Mouse (Mus musculus) spleen, adult 2 months (tissue): Measurements from ENCODE around the gene Sipa1l1. TPM values are rescaled to one million over a fixed set of nuclear protein-coding genes. Genes with fewer than 3 reads are reported as not detected.

Experiments used
- DNase-seq, 2 experiments: peaks; one replicate each; pipeline versions ENCODE4 v3.0.0 to v3.0.0-alpha.2; 2012 to 2021; ENCODE audit warnings: low spot score in 2 of 2, low read depth in 1 of 2
- H3K27ac ChIP-seq: fragments of 200-500 bp; 2 replicates; pipeline ENCODE4 v1.5.1; 2012; ENCODE audit warnings: low read length, inconsistent platforms; ENCODE audit not compliant: insufficient read depth
- H3K27me3 ChIP-seq: fragments of 200-500 bp; 2 replicates; pipeline ENCODE4 v1.6.1; 2012; ENCODE audit warnings: mild to moderate bottlenecking, moderate library complexity, low read length, inconsistent platforms; ENCODE audit not compliant: control insufficient read depth, insufficient read depth
- H3K36me3 ChIP-seq: fragments of 200-500 bp; 2 replicates; pipeline ENCODE4 v1.6.1; 2012; ENCODE audit warnings: mild to moderate bottlenecking, low read length, inconsistent platforms; ENCODE audit not compliant: control insufficient read depth, insufficient read depth
- H3K4me1 ChIP-seq: fragments of 200-500 bp; 2 replicates; pipeline ENCODE4 v1.6.1; 2011; ENCODE audit warnings: inconsistent platforms; ENCODE audit not compliant: control insufficient read depth, insufficient read depth, insufficient read length
- H3K4me3 ChIP-seq: fragments of 200-500 bp; 2 replicates; pipeline ENCODE4 v1.5.1; 2011; ENCODE audit warnings: mild to moderate bottlenecking, inconsistent platforms; ENCODE audit not compliant: insufficient read depth, insufficient read length; ENCODE audit errors: extremely low read depth
- CTCF ChIP-seq: fragments of 200-500 bp; IDR thresholded peaks from 2 replicates; pipeline ENCODE4 v1.5.1; 2011; ENCODE audit warnings: mild to moderate bottlenecking, inconsistent platforms; ENCODE audit not compliant: insufficient read depth, insufficient read length, insufficient replicate concordance; ENCODE audit errors: extremely low read depth
- POLR2A ChIP-seq: fragments of 200-500 bp; IDR thresholded peaks from 2 replicates; pipeline ENCODE4 v1.6.1; 2011; ENCODE audit warnings: low read depth, low read length, inconsistent platforms
- WGBS: fragments of 180-500 bp; shearing (Covaris S2); methylation state at CpG from one replicate; pipeline ENCODE4 v1.1.7; 2018; 5-methylcytosine and 5-hydroxymethylcytosine counted together
- polyA plus RNA-seq: library from polyadenylated mRNA; depleted of rRNA; stranded (reverse); fragments of >200 nt; gene quantifications from 2 replicates; pipeline ENCODE4 v1.2.3, GENCODE M21; 2012

Sipa1l1 gene
- polyA plus RNA-seq, 1 experiment = 17.1 TPM

DNA sequence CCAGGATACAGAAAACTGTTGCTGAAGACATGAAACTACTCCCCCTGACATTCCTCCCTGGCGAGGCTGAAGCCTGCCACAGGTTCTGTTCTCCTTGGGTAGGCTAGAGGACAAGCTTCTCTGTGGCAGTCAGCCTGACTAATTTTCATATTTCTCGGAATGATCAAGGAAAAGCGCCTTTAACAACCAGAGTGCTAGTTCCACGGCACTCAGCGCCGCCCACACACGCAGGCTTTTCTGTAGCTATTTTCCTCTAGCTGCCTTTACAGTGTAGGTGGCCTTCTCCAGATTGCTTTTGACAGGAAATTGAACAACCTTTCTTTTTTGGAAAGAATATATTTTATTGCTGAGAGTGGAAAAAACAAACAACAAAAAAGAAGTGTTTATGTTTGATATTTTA lies 62.1 kb downstream of the Sipa1l1 start:
- DNase-seq = no peak
- TF ChIP-seq CTCF = no peak
- TF ChIP-seq POLR2A = no peak

DNA sequence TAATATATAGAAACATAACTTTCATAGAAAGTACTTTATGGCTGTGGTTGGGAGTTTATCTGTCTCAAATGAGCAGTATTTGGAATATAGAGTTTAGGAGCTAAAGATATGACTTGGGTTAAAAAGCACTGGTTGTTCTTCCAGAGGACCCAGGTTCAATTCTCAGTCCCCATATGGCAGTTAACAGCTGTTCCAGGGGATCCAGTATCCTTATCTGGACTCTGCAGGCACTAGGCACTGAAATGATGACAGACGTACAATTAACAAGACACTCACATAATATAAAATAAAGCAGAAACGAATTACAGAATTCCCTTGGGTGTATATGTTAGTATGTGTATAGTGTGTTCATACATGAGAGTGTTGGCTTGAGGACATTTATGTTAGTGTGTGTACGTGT lies 64.1 kb downstream of the Sipa1l1 start:
- H3K4me1 ChIP-seq = no peaks in the 10 kb centered on the region; the same call in 1 of the 2 replicates
- H3K27ac ChIP-seq = no peak overlapping the region
- peaks cover 2% of the 10 kb centered on the region; the same call in 1 of the 2 replicates for H3K36me3 ChIP-seq
- DNase-seq = no peak
- TF ChIP-seq POLR2A (no peak), CTCF (no peak)
- H3K27me3 ChIP-seq = no peaks in the 10 kb centered on the region
- no peak overlapping the region for H3K4me3 ChIP-seq
- 80% methylated on average over 3 of the region's 3 CpGs for WGBS

More for the DNA sequence above, 62.1 kb downstream of the Sipa1l1 start:
- 74% methylated on average over 7 of the region's 7 CpGs for WGBS
- H3K4me3 ChIP-seq = no peak overlapping the region
- H3K27me3 ChIP-seq = no peaks in the 10 kb centered on the region
- H3K36me3 ChIP-seq = peaks cover 2% of the 10 kb centered on the region; the same call in 1 of the 2 replicates
- peaks cover 3% of the 10 kb centered on the region for H3K4me1 ChIP-seq
- no peak overlapping the region for H3K27ac ChIP-seq

DNA sequence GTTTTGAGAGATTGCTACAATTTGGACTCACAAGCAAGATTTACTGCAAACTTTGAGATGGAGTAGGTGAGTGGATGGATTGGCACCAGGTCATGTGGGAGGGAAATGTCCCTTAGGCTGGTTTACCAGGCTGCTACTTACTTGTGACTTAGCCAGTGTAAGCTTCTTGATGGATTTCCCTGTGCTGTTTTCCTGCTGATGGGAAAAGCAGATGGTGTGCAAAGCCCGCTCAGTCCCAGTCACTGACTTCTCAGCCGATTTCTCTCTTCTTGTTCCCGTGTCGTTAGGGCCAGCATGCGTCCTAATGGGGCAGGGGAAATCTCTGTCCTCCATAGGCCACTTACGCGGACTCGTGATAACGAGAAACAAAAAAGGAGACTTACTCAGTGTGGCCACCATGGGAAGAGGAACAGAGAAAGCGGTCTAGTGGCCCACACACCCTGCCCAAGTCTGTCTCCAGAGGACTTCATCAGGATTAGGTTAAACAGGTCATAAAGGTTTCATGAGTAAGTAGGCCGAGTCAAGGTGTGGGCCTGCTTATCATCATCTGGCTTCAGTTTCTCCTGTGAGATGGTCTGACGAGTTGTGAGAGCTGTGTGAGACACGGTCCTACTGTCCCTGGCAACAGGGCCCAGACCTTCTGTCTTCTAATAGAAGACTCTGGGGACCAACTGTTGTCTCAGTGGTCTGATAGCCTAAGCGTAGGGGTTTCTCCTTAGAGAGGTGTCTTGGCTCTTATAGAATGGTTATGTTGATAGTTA lies 65.5 kb downstream of the Sipa1l1 start:
- H3K27ac ChIP-seq = no peak overlapping the region
- no peak overlapping the region for H3K4me3 ChIP-seq
- no peak for DNase-seq
- H3K36me3 ChIP-seq = peaks cover 2% of the 10 kb centered on the region; the same call in 1 of the 2 replicates
- TF ChIP-seq POLR2A = no peak
- no peak for TF ChIP-seq CTCF
- 89% methylated on average over 14 of the region's 14 CpGs for WGBS
- no peaks in the 10 kb centered on the region; the same call in 1 of the 2 replicates for H3K4me1 ChIP-seq
- no peaks in the 10 kb centered on the region for H3K27me3 ChIP-seq

DNA sequence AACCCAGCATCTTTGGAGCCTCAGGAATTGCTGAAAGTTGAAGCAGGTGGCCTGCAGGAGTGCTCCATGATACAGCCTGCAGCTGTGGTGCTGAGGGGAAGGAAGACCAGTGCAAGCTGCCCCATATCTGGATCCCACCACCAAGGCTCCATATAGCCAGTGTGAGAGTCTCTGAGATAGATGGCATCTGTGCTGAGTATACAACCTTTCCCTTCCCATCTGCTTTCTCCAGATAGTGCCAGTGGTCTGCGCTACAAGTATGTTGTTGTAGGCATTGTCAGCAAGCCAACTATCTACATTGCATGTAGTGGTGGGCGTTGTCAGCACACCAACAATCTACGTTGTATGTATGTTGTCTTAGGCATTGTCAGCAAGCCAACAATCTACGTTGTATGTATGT lies 68.0 kb downstream of the Sipa1l1 start:
- 89% methylated on average over 4 of the region's 4 CpGs for WGBS
- H3K27ac ChIP-seq = no peak overlapping the region
- H3K27me3 ChIP-seq = no peaks in the 10 kb centered on the region
- DNase-seq = no peak
- H3K4me3 ChIP-seq = no peak overlapping the region
- TF ChIP-seq CTCF (no peak), POLR2A (no peak)
- H3K4me1 ChIP-seq = no peaks in the 10 kb centered on the region
- peaks cover 2% of the 10 kb centered on the region; the same call in 1 of the 2 replicates for H3K36me3 ChIP-seq

DNA sequence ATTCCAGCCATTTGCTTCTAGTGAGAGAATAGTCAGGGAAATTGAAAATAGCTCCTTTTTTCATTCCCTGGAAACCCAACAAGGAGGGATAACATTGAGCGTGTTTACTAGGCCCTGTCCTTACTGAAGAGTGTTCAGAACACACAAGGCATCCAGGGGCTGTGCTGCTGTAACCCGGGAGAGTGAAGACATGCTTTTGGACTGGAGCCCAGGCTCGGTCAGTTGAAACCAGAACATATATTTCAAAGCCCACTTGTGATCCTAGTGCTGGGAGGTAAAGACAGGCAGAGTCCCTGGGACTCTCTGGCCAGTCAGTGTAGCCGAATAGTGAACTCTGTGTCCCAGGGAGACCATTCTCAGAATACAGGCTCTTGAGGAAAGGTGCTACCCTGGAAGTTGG lies 68.8 kb downstream of the Sipa1l1 start:
- H3K4me1 ChIP-seq = no peaks in the 10 kb centered on the region
- no peak overlapping the region for H3K4me3 ChIP-seq
- H3K27me3 ChIP-seq = no peaks in the 10 kb centered on the region
- no peak for DNase-seq
- H3K36me3 ChIP-seq = peaks cover 2% of the 10 kb centered on the region; the same call in 1 of the 2 replicates
- 83% methylated on average over 4 of the region's 4 CpGs for WGBS
- TF ChIP-seq CTCF (no peak), POLR2A (no peak)
- H3K27ac ChIP-seq = no peak overlapping the region

DNA sequence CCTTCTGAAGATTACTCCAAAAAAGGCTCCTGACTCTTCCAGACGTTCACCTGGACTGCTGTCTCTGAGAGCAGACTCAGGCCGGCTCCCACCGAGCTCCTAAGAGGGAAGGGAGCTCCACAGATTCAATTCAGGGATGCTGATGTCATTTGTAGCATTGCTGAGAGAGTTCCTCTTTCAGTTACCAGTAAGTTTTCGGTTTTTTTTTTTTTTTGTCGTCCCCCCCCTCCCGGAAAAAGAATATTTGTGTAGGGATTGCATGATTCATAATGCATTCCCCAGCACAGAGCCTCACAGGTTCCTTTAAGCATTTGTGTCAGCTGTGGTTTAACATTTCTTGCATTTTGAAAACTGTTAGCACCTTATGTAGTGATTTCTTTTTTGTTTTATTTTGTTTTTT lies 71.6 kb downstream of the Sipa1l1 start:
- TF ChIP-seq CTCF = no peak
- no peak for TF ChIP-seq POLR2A
- H3K27ac ChIP-seq = no peak overlapping the region
- 41% methylated on average over 6 of the region's 6 CpGs for WGBS

DNA sequence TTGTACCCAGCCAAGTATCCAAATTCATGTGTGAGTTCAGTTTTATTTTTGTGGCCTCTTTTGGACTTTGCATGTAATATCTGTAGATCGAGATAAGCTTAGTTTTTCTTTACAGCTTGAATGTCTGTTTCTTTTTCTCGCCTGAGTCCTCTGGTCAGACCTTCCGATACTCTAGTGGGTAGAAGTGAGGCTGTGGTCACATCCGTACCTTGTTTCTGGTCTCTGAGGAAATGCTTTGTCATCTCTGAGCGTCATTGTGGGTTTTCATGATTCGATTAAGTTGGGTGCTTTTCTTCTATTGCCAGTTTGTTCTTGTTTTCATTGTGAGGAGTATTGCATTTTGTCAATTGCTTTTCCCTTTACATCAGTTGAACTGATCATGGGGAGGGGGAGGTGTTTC lies 76.1 kb downstream of the Sipa1l1 start:
- Histone ChIP-seq H3K27me3 (no peaks in the 10 kb centered on the region), H3K27ac (no peak overlapping the region), H3K4me1 (peaks cover 13% of the 10 kb centered on the region), H3K4me3 (no peak overlapping the region; the same call in 1 of the 2 replicates), H3K36me3 (no peaks in the 10 kb centered on the region)
- WGBS = 7% methylated on average over 6 of the region's 6 CpGs
- peak in 1 of 2 experiments; percentile 65 for DNase-seq
- TF ChIP-seq POLR2A (no peak), CTCF (no peak)

More for the DNA sequence above, 71.6 kb downstream of the Sipa1l1 start:
- Histone ChIP-seq H3K27me3 (no peaks in the 10 kb centered on the region), H3K4me3 (no peak overlapping the region), H3K4me1 (peaks cover 10% of the 10 kb centered on the region), H3K36me3 (no peaks in the 10 kb centered on the region)
- no peak for DNase-seq
